Mouse (Mus musculus) neural tube, embryonic 11.5 days (tissue): ENCODE measurements at regions not wholly inside any gene's neighbourhood (a gene's known extent, or its start where the extent isn't known, plus 50 kb on each side); places are given as distances from the start of the nearest gene placed in this dataset.
"Not testable (repeated sequence)": the region's sequence is repeated elsewhere in the genome, so short reads cannot be mapped to it uniquely, and the experiment has no call there.

Experiments used
- ATAC-seq: fragments of 200-750 bp; cut with Nextera tagmentation; 2 replicates; pipeline ENCODE4 v1.8.0; 2017; ENCODE audit warnings: moderate number of reproducible peaks, mild to moderate bottlenecking, moderate TSS enrichment, moderate library complexity; ENCODE audit not compliant: insufficient read depth, low FRiP score, low TSS enrichment
- DNase-seq: peaks from one replicate; pipeline ENCODE4 v3.0.0-alpha.2; 2015; ENCODE audit warnings: low spot score
- H3K27ac ChIP-seq: fragments of 300-500 bp; sonication (generic); 2 replicates; pipeline ENCODE4 v1.5.1; 2014; ENCODE audit warnings: low read depth, mild to moderate bottlenecking, low read length
- H3K27me3 ChIP-seq: fragments of 300-500 bp; sonication (generic); 2 replicates; pipeline ENCODE4 v1.6.1; 2014; ENCODE audit warnings: mild to moderate bottlenecking, low read length, mixed read lengths; ENCODE audit not compliant: control insufficient read depth, insufficient read depth
- H3K36me3 ChIP-seq: fragments of 300-500 bp; sonication (generic); 2 replicates; pipeline ENCODE4 v1.6.1; 2014; ENCODE audit warnings: mild to moderate bottlenecking, low read length, moderate library complexity, mixed read lengths; ENCODE audit not compliant: control insufficient read depth, insufficient read depth
- H3K4me1 ChIP-seq: fragments of 300-500 bp; sonication (generic); 2 replicates; pipeline ENCODE4 v1.6.1; 2014; ENCODE audit warnings: low read length, mixed read lengths; ENCODE audit not compliant: control insufficient read depth, insufficient read depth
- H3K4me2 ChIP-seq: fragments of 300-500 bp; sonication (generic); 2 replicates; pipeline ENCODE4 v1.6.1; 2014; ENCODE audit warnings: low read depth, mild to moderate bottlenecking, moderate library complexity
- H3K4me3 ChIP-seq: fragments of 300-500 bp; sonication (generic); 2 replicates; pipeline ENCODE4 v1.5.1; 2014; ENCODE audit warnings: low read depth, low read length
- H3K9ac ChIP-seq: fragments of 300-500 bp; sonication (generic); 2 replicates; pipeline ENCODE4 v1.6.1; 2014; ENCODE audit warnings: mild to moderate bottlenecking, low read length
- H3K9me3 ChIP-seq: fragments of 300-500 bp; sonication (generic); 2 replicates; pipeline ENCODE4 v1.6.1; 2016; ENCODE audit warnings: low read length; ENCODE audit not compliant: control insufficient read depth
- WGBS: fragments of 180-500 bp; shearing (Covaris S2); extraction: QIAGEN DNeasy Blood & Tissue Kit; methylation state at CpG from one replicate; pipeline ENCODE4 v1.1.7; 2014; 5-methylcytosine and 5-hydroxymethylcytosine counted together

DNA sequence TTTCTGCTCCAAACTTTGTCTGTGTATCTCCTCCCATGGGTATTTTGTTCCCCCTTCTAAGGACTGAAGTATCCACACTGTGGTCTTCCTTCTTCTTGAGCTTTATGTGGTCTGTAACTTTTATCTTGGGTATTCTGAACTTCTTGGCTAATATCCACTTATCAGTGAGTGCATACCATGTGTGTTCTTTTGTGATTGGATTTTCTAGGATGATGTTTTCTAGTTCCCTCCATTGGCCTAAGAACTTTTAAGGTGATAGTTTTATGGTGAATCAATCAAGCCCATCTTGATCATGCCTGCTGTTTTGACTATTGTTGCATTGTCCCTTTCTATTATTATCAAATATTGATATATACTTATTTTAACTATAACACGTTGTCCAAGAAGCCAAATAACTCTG, 779.4 kb upstream of the Tpm3-rs7 start:
- H3K27ac ChIP-seq, H3K9ac ChIP-seq, DNase-seq, H3K4me3 ChIP-seq, H3K4me1 ChIP-seq, H3K27me3 ChIP-seq, H3K36me3 ChIP-seq, H3K9me3 ChIP-seq, ATAC-seq, H3K4me2 ChIP-seq: not testable (repeated sequence)
- 75% methylated on average over 1 of the region's 1 CpGs for WGBS

- Histone ChIP-seq H3K4me2 (no peak overlapping the region), H3K4me3 (no peak overlapping the region), H3K27me3 (no peaks in the 10 kb centered on the region), H3K9me3 (no peaks in the 10 kb centered on the region), H3K27ac (no peak overlapping the region), H3K9ac (no peak overlapping the region), H3K4me1 (no peaks in the 10 kb centered on the region), H3K36me3 (no peaks in the 10 kb centered on the region)
- DNase-seq (no peak), ATAC-seq (no peak)
- 86% methylated on average over 3 of the region's 3 CpGs for WGBS
These were observed 778.5 kb upstream of the Tpm3-rs7 start for GRCm38 (mm10) chr14:112535914-112536313.

GRCm38 (mm10) chr14:112542261-112542660, 772.1 kb upstream of the Tpm3-rs7 start:
- Histone ChIP-seq H3K4me3 (no peak overlapping the region), H3K9me3 (no peaks in the 10 kb centered on the region), H3K4me2 (no peak overlapping the region), H3K27ac (no peak overlapping the region), H3K4me1 (no peaks in the 10 kb centered on the region), H3K9ac (no peak overlapping the region), H3K27me3 (no peaks in the 10 kb centered on the region), H3K36me3 (no peaks in the 10 kb centered on the region)
- 88% methylated on average over 1 of the region's 1 CpGs for WGBS
- ATAC-seq (no peak), DNase-seq (no peak)

- H3K4me3 ChIP-seq: no peak overlapping the region
- no peak overlapping the region for H3K4me2 ChIP-seq
- DNase-seq: no peak
- no peak for ATAC-seq
- H3K27me3 ChIP-seq: no peaks in the 10 kb centered on the region
- no peaks in the 10 kb centered on the region for H3K36me3 ChIP-seq
- H3K4me1 ChIP-seq: no peaks in the 10 kb centered on the region
- WGBS: 92% methylated on average over 6 of the region's 6 CpGs
- H3K9me3 ChIP-seq: no peaks in the 10 kb centered on the region
- no peak overlapping the region for H3K27ac ChIP-seq
- no peak overlapping the region for H3K9ac ChIP-seq
These were observed 765.6 kb upstream of the Tpm3-rs7 start for GRCm38 (mm10) chr14:112548798-112549197.

- WGBS: 92% methylated on average over 2 of the region's 2 CpGs
These were observed 752.2 kb upstream of the Tpm3-rs7 start for GRCm38 (mm10) chr14:112562246-112562645.

GRCm38 (mm10) chr14:112594715-112595114, 719.7 kb upstream of the Tpm3-rs7 start:
- no peak overlapping the region for H3K27ac ChIP-seq
- WGBS: 90% methylated on average over 6 of the region's 6 CpGs

More at GRCm38 (mm10) chr14:112562246-112562645, 752.2 kb upstream of the Tpm3-rs7 start:
- Histone ChIP-seq H3K4me1 (no peaks in the 10 kb centered on the region), H3K9me3 (no peaks in the 10 kb centered on the region), H3K27me3 (no peaks in the 10 kb centered on the region), H3K4me3 (no peak overlapping the region), H3K36me3 (no peaks in the 10 kb centered on the region), H3K27ac (no peak overlapping the region), H3K9ac (no peak overlapping the region), H3K4me2 (no peak overlapping the region)
- DNase-seq: no peak
- ATAC-seq: no peak

DNA sequence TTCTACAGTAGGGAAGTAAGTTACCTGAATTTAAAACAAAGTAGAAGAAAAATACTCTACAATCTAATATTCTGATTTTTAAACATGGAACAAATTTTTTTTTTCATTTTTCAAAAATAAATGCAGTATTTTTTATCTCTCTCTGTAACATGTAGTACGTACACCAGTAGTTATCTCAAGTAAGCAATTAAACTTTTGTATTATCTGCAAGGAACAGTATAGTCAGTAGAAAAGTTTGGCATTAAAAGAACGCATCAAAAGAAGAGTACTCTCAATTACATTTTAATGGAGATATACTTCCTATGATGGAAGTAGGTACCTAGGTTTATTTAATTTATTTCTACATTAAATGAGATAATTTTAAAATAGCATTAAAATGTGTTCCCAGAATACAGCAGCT, 693.7 kb upstream of the Tpm3-rs7 start:
- Histone ChIP-seq H3K27me3 (no peaks in the 10 kb centered on the region), H3K4me3 (no peak overlapping the region), H3K4me1 (no peaks in the 10 kb centered on the region), H3K9ac (no peak overlapping the region), H3K36me3 (no peaks in the 10 kb centered on the region), H3K9me3 (no peaks in the 10 kb centered on the region), H3K27ac (no peak overlapping the region), H3K4me2 (no peak overlapping the region)
- WGBS: 93% methylated on average over 2 of the region's 2 CpGs
- DNase-seq: no peak
- no peak for ATAC-seq

More at GRCm38 (mm10) chr14:112594715-112595114, 719.7 kb upstream of the Tpm3-rs7 start:
- no peaks in the 10 kb centered on the region for H3K4me1 ChIP-seq
- no peaks in the 10 kb centered on the region for H3K9me3 ChIP-seq
- DNase-seq: no peak
- no peaks in the 10 kb centered on the region for H3K36me3 ChIP-seq
- ATAC-seq: no peak
- H3K4me2 ChIP-seq: no peak overlapping the region
- no peak overlapping the region for H3K9ac ChIP-seq
- H3K4me3 ChIP-seq: no peak overlapping the region
- no peaks in the 10 kb centered on the region for H3K27me3 ChIP-seq

DNA sequence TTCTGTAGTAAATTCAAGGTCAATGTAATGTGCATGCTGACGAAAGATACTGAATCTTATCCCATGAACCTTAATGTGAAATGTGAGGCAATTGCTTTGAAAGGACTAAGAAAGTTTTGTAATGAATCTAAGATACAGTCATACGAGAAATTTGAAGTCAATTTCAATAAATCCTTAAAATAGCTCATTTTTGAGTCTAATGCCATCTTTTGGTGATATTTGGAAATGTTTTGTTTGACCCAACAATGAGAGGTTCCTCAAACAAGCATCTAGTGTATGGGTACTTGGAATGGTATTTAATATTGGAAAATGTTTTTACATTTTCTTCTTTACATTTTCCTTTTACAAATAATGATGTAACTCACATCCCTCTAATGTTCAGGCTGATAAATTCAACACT, 656.8 kb upstream of the Tpm3-rs7 start:
- DNase-seq (no peak), ATAC-seq (no peak)
- 79% methylated on average over 2 of the region's 2 CpGs for WGBS
- H3K4me2 ChIP-seq: no peak overlapping the region
- no peak overlapping the region for H3K4me3 ChIP-seq
- no peaks in the 10 kb centered on the region for H3K9me3 ChIP-seq
- H3K27ac ChIP-seq: no peak overlapping the region
- no peaks in the 10 kb centered on the region for H3K36me3 ChIP-seq
- no peaks in the 10 kb centered on the region for H3K27me3 ChIP-seq
- no peaks in the 10 kb centered on the region for H3K4me1 ChIP-seq
- no peak overlapping the region for H3K9ac ChIP-seq

DNA sequence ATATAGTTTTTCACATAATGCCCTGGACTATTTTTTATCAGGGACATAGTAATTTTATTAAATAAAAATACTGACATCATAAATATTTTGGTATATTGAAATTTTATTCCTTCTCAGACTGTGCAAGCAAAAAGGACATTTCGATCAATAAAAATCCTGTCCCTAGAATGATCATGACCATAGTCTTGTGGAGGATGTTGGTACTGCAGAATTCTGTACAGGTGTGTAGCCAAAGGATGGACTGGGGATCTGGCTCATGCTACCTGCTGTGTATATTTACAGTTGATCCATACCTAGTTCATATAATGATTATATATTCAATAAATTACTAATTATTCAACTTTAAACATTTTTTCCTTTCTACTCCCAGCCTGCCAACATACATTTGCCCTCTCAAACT, 654.6 kb upstream of the Tpm3-rs7 start:
- H3K4me3 ChIP-seq: no peak overlapping the region
- no peak for ATAC-seq

More for the DNA sequence above, 654.6 kb upstream of the Tpm3-rs7 start:
- no peak for DNase-seq
- no peak overlapping the region for H3K9ac ChIP-seq
- no peaks in the 10 kb centered on the region for H3K36me3 ChIP-seq
- WGBS: 90% methylated on average over 1 of the region's 1 CpGs
- no peaks in the 10 kb centered on the region for H3K4me1 ChIP-seq
- no peak overlapping the region for H3K27ac ChIP-seq
- H3K9me3 ChIP-seq: no peaks in the 10 kb centered on the region
- H3K4me2 ChIP-seq: no peak overlapping the region
- H3K27me3 ChIP-seq: no peaks in the 10 kb centered on the region
